Mouse (Mus musculus) forebrain, embryonic 14.5 days (tissue): ENCODE measurements around the gene Slc1a3. TPM values are rescaled to one million over a fixed set of nuclear protein-coding genes. Genes with fewer than 3 reads are reported as not detected.

Source experiments
- ATAC-seq: fragments of 200-750 bp; cut with Nextera tagmentation; 2 replicates; pipeline ENCODE4 v1.8.0; 2017; ENCODE audit warnings: mild to moderate bottlenecking, moderate library complexity
- DNase-seq: peaks from one replicate; pipeline ENCODE4 v3.0.0-alpha.2; 2015; ENCODE audit warnings: low spot score
- H3K27ac ChIP-seq: fragments of 300-500 bp; sonication (generic); 2 replicates; pipeline ENCODE4 v1.5.1; 2014; ENCODE audit warnings: low read depth, mild to moderate bottlenecking, control low read depth, low read length, moderate library complexity
- H3K27me3 ChIP-seq: fragments of 300-500 bp; sonication (generic); replicated peaks from 2 replicates; pipeline ENCODE4 v1.6.1; 2014; ENCODE audit warnings: low read length, control low read depth, mixed read lengths; ENCODE audit not compliant: control insufficient read depth, insufficient read depth
- H3K36me3 ChIP-seq: fragments of 300-500 bp; sonication (generic); 2 replicates; pipeline ENCODE4 v1.6.1; 2014; ENCODE audit warnings: low read length, control low read depth; ENCODE audit not compliant: control insufficient read depth, insufficient read depth
- H3K4me1 ChIP-seq: fragments of 300-500 bp; sonication (generic); 2 replicates; pipeline ENCODE4 v1.6.1; 2014; ENCODE audit warnings: antibody characterized with exemption, low read length, control low read depth; ENCODE audit not compliant: control insufficient read depth, insufficient read depth
- H3K4me2 ChIP-seq: fragments of 300-500 bp; sonication (generic); 2 replicates; pipeline ENCODE4 v1.6.1; 2014; ENCODE audit warnings: mild to moderate bottlenecking, control low read depth, low read length
- H3K4me3 ChIP-seq: fragments of 300-500 bp; sonication (generic); 2 replicates; pipeline ENCODE4 v1.5.1; 2014; ENCODE audit warnings: low read depth, low read length, control low read depth
- H3K9ac ChIP-seq: fragments of 300-500 bp; sonication (generic); 2 replicates; pipeline ENCODE4 v1.6.1; 2014; ENCODE audit warnings: mild to moderate bottlenecking, low read length, control low read depth, moderate library complexity
- H3K9me3 ChIP-seq: fragments of 300-500 bp; sonication (generic); replicated peaks from 2 replicates; pipeline ENCODE4 v1.6.1; 2016; ENCODE audit warnings: low read length, control low read depth, mixed read lengths; ENCODE audit not compliant: control insufficient read depth
- WGBS: fragments of 180-500 bp; shearing (Covaris S2); extraction: QIAGEN DNeasy Blood & Tissue Kit; methylation state at CpG from one replicate; pipeline ENCODE4 v1.1.7; 2014; 5-methylcytosine and 5-hydroxymethylcytosine counted together
- polyA plus RNA-seq: library from polyadenylated mRNA; unstranded; fragments of >200 nt; fragmentation: Nextera tagmentation; extraction: Ambion mirVana; gene quantifications from 2 replicates; pipeline ENCODE4 v1.2.1, GENCODE M21; 2014

The Slc1a3 gene
- polyA plus RNA-seq, 1 experiment from 2014 or later, result 102 TPM

GRCm38 (mm10) chr15:8676211-8676691 is 34.3 kb downstream of the Slc1a3 start:
- ATAC-seq (no peak), DNase-seq (no peak)
- 65% methylated on average over 5 of the region's 5 CpGs for WGBS
- Histone ChIP-seq H3K36me3 (no peaks in the 10 kb centered on the region), H3K27ac (no peak overlapping the region), H3K4me1 (no peaks in the 10 kb centered on the region), H3K4me3 (no peak overlapping the region), H3K9ac (no peak overlapping the region), H3K4me2 (no peak overlapping the region), H3K9me3 (no peaks in the 10 kb centered on the region), H3K27me3 (no peaks in the 10 kb centered on the region)

GRCm38 (mm10) chr15:8675616-8676015 is 34.9 kb downstream of the Slc1a3 start:
- ATAC-seq, result no peak

GRCm38 (mm10) chr15:8672532-8672931 is 38.0 kb downstream of the Slc1a3 start:
- Histone ChIP-seq H3K27me3 (no peaks in the 10 kb centered on the region), H3K4me2 (no peak overlapping the region), H3K9me3 (no peaks in the 10 kb centered on the region), H3K27ac (no peak overlapping the region), H3K36me3 (no peaks in the 10 kb centered on the region), H3K4me1 (no peaks in the 10 kb centered on the region), H3K9ac (no peak overlapping the region), H3K4me3 (no peak overlapping the region)
- ATAC-seq (no peak), DNase-seq (no peak)
- 83% methylated on average over 5 of the region's 5 CpGs for WGBS

More at GRCm38 (mm10) chr15:8675616-8676015, 34.9 kb downstream of the Slc1a3 start:
- no peaks in the 10 kb centered on the region for H3K27me3 ChIP-seq
- H3K36me3 ChIP-seq, result no peaks in the 10 kb centered on the region
- H3K4me3 ChIP-seq, result no peak overlapping the region
- H3K4me2 ChIP-seq, result no peak overlapping the region
- H3K4me1 ChIP-seq, result no peaks in the 10 kb centered on the region
- DNase-seq, result no peak
- no peaks in the 10 kb centered on the region for H3K9me3 ChIP-seq
- no peak overlapping the region for H3K27ac ChIP-seq
- WGBS, result 91% methylated on average over 4 of the region's 4 CpGs
- no peak overlapping the region for H3K9ac ChIP-seq

GRCm38 (mm10) chr15:8667849-8668522 is 42.6 kb downstream of the Slc1a3 start:
- no peak overlapping the region for H3K27ac ChIP-seq
- H3K36me3 ChIP-seq, result no peaks in the 10 kb centered on the region
- H3K9ac ChIP-seq, result no peak overlapping the region
- DNase-seq (no peak), ATAC-seq (no peak)
- 92% methylated on average over 25 of the region's 25 CpGs for WGBS
- no peak overlapping the region for H3K4me3 ChIP-seq
- H3K9me3 ChIP-seq, result no peaks in the 10 kb centered on the region
- H3K4me2 ChIP-seq, result no peak overlapping the region
- H3K27me3 ChIP-seq, result no peaks in the 10 kb centered on the region
- peaks cover 14% of the 10 kb centered on the region for H3K4me1 ChIP-seq

GRCm38 (mm10) chr15:8665675-8666350 is 44.8 kb downstream of the Slc1a3 start:
- DNase-seq (peak; percentile 48), ATAC-seq (no peak)
- no peak overlapping the region for H3K4me3 ChIP-seq
- no peak overlapping the region for H3K27ac ChIP-seq
- H3K27me3 ChIP-seq, result no peaks in the 10 kb centered on the region
- 91% methylated on average over 15 of the region's 15 CpGs for WGBS
- H3K4me2 ChIP-seq, result no peak overlapping the region
- H3K36me3 ChIP-seq, result no peaks in the 10 kb centered on the region
- H3K9ac ChIP-seq, result no peak overlapping the region
- peaks cover 22% of the 10 kb centered on the region for H3K4me1 ChIP-seq
- no peaks in the 10 kb centered on the region for H3K9me3 ChIP-seq

GRCm38 (mm10) chr15:8663348-8664099 is 47.0 kb downstream of the Slc1a3 start:
- peak overlapping the region; percentile 13 for H3K4me3 ChIP-seq
- peak; percentile 91 for DNase-seq
- peak overlapping the region; percentile 48 for H3K4me2 ChIP-seq
- peaks cover 35% of the 10 kb centered on the region for H3K4me1 ChIP-seq
- H3K9me3 ChIP-seq, result no peaks in the 10 kb centered on the region
- H3K27ac ChIP-seq, result peak overlapping the region; percentile 81
- H3K9ac ChIP-seq, result peak overlapping the region; percentile 48; the same call in 1 of the 2 replicates
- H3K27me3 ChIP-seq, result no peaks in the 10 kb centered on the region
- no peaks in the 10 kb centered on the region for H3K36me3 ChIP-seq
- 15% methylated on average over 17 of the region's 17 CpGs for WGBS
- peak; percentile 80 for ATAC-seq

GRCm38 (mm10) chr15:8661856-8662255 is 48.7 kb downstream of the Slc1a3 start:
- H3K36me3 ChIP-seq, result no peaks in the 10 kb centered on the region
- H3K27ac ChIP-seq, result no peak overlapping the region
- 80% methylated on average over 6 of the region's 6 CpGs for WGBS
- no peak for ATAC-seq
- H3K9me3 ChIP-seq, result no peaks in the 10 kb centered on the region
- no peak for DNase-seq
- H3K27me3 ChIP-seq, result no peaks in the 10 kb centered on the region
- no peak overlapping the region for H3K4me2 ChIP-seq
- peaks cover 39% of the 10 kb centered on the region for H3K4me1 ChIP-seq
- no peak overlapping the region for H3K4me3 ChIP-seq
- no peak overlapping the region for H3K9ac ChIP-seq

- H3K36me3 ChIP-seq, result no peaks in the 10 kb centered on the region
- peak overlapping the region; percentile 83 for H3K27ac ChIP-seq
- no peak overlapping the region for H3K9ac ChIP-seq
- no peak overlapping the region for H3K4me2 ChIP-seq
- H3K27me3 ChIP-seq, result no peaks in the 10 kb centered on the region
- 8% methylated on average over 4 of the region's 4 CpGs for WGBS
- no peaks in the 10 kb centered on the region for H3K9me3 ChIP-seq
- DNase-seq, result peak; percentile 67
- peak; percentile 40 for ATAC-seq
- peaks cover 35% of the 10 kb centered on the region for H3K4me1 ChIP-seq
- no peak overlapping the region for H3K4me3 ChIP-seq
These were observed 50.6 kb downstream of the Slc1a3 start for GRCm38 (mm10) chr15:8659977-8660376.
